Mouse (Mus musculus) cortical plate, adult 2 months (tissue): Measurements from ENCODE around the gene Col9a2.

Source experiments
- CTCF ChIP-seq: fragments of 200-500 bp; IDR thresholded peaks from 2 replicates; pipeline ENCODE4 v1.5.1; 2011; ENCODE audit warnings: mild to moderate bottlenecking, control low read depth, low read length; ENCODE audit not compliant: insufficient read depth; ENCODE audit errors: extremely low read depth
- POLR2A ChIP-seq: fragments of 200-500 bp; IDR thresholded peaks from 2 replicates; pipeline ENCODE4 v1.6.1; 2011; ENCODE audit warnings: mild to moderate bottlenecking, low read length, control low read depth; ENCODE audit not compliant: insufficient read depth; ENCODE audit errors: extremely low read depth

GRCm38 (mm10) chr4:121077915-121078646 is 38.9 kb downstream of the Col9a2 start:
- TF ChIP-seq POLR2A (no peak), CTCF (no peak)
